Mouse (Mus musculus) adrenal gland, postnatal 25 days (tissue): ENCODE measurements around the gene Nkx2-5. TPM values are rescaled to one million over a fixed set of nuclear protein-coding genes. Genes with fewer than 3 reads are reported as not detected.

Source experiments
- DNase-seq: peaks from one replicate; pipeline ENCODE4 v3.0.0; 2021; ENCODE audit warnings: mixed read lengths
- total RNA-seq: library from RNA; stranded (reverse); gene quantifications from 2 replicates; pipeline ENCODE4 v1.2.3, GENCODE M21; 2021

The Nkx2-5 gene
- total RNA-seq, 1 experiment from 2014 or later, result not detected

DNA sequence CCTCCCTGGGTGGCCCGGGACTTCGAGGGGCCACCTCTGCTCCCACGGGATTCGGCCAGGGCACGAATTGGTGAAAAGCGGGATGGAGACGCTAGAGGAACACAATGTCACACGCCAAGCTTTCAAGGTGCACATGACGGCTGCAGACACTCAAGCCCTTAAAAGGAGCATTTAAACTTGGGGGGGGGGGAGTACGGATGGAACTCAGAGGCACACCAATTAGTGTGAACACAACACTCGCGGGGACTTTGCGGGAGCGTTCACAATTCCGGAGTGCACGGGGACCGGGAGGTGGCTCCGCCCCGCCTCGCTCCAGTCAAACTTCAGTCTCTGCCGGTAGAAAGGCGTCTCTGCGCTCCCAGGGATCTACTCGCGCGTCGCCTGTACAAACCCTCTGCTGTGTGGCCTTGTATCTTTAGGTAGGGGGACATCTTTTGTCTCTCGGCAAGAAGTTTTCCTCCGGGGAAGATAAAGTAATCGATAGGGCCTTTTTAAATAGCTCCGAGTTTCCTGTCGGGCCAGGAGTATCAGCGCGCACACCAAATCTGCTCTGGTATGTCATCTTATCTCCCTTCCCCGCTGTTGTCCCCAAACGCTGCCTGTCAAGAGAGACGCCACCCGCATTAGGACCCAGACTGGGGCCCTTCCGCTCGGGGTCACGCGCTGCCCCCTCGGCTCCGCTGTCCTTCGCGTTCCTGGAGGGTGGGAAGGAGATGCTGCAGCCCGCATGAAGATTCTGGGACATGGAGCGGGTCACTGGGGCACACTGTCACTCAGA lies 5.7 kb upstream of the Nkx2-5 start:
- DNase-seq, result no peak

DNA sequence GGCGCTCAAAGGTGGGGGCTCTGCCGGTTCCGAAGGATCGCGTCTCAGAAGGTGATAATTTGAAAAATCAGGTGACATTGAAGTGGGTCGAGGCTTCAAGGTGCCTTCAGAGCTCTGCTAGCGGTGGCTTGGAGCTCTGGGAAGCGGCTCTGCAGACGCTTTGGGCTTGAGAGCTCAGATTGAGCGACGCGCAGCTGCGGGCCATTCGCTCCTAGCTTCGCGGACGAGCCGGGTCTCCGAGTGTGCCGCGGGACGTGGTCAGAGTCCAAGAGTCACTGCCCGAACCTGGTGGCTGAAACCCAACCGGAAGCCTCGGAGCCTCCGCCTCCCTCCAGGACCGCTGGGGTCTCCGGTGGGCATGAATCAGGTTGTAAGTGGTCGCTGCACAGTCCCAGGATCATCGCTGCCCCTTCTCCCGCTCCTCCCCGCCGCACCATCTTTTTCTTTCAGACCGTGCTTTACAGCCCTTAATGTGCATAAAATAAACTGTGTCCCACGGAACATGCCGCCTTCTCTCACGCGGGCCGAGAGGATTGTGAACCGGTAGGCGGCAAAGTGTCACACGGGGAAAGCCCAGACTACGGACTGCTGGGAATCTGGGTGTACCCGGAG lies 5.0 kb upstream of the Nkx2-5 start:
- DNase-seq, result no peak

DNA sequence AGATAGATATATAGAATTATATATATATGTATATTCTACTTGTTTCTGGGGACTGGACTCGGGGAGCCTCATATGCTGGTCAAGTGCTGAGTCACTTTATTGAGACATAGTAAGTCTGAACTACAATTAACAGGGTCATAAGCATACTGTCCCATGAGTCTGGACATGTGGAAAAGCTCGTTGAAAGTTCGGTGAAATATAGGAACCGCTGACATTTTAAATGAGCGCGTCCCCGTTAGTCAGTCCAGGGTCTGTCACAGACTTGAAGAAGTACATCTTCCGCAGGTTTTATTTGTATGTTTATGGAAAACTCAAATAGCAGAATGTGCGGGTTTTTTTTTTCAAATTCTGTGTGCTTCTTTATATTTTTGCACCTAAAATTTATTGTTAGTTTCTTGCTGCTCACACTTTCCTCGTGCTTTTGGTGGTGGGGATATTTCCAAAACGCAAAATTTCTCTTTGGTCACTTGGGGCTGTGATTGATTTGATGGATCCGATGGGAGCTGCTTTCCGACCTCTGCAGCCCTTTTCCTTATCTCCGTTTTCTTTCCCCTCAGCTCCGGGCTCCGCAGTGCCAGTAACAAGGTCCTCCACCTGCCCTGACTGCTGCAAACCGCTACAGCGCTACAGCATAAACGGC lies 4.4 kb upstream of the Nkx2-5 start:
- DNase-seq, result no peak

DNA sequence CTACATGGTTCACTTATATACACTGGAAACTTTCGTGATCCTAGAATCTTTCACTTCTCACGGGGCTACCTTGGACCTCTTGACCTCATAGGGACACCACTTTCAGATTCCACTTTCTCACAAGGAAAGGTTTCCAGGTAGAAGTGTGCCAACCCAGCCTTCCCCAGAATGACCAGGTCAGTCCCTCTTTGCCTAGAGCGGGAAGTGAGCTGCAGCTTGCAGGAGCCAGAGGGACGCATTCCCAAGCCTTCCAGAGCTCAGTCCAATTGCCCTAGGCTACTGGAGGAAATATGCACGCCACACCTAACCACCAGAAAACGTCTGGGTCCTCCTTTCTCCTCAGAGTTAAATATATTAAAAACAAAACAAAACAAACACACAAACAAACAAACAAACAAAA lies 3.4 kb upstream of the Nkx2-5 start:
- DNase-seq, result no peak

DNA sequence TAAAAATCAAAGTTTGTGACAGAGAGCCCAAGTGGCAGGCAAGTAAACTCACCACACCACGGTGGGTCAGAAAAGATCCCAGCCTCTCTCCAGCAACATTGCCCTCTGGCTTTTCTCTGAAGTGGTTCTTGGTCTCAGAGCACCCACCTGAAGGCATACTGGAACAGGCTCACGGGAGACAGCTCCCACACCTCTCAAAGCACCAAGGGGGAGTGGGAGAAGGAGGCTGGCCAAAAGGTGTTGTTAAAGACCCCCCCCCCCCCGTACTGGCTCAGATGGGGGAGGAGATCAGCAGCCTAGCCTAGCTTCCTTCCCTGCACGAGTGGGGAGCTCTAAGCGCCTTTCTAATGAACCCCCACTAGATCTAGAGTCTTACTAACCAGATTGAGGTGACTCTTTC lies 3.0 kb upstream of the Nkx2-5 start:
- DNase-seq, result no peak

DNA sequence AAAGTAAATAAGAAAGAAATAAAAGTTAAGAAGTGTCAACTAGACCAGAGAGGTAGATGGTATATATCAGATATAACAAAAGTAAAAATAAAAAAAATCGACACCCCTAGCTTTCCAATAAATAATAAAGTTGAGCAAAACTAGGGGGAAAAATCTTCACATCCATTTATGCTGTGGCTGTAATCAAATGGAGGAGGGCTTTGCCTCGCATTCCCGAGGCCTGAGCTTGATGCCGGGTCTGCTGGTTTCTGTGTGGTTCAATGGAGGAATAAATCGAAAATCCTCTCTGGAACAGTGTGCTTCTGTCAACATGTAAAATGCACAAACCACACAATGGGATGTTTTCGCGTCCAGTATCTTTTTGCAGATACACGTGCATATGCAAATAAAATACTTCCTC lies 1.6 kb upstream of the Nkx2-5 start:
- DNase-seq, result no peak

DNA sequence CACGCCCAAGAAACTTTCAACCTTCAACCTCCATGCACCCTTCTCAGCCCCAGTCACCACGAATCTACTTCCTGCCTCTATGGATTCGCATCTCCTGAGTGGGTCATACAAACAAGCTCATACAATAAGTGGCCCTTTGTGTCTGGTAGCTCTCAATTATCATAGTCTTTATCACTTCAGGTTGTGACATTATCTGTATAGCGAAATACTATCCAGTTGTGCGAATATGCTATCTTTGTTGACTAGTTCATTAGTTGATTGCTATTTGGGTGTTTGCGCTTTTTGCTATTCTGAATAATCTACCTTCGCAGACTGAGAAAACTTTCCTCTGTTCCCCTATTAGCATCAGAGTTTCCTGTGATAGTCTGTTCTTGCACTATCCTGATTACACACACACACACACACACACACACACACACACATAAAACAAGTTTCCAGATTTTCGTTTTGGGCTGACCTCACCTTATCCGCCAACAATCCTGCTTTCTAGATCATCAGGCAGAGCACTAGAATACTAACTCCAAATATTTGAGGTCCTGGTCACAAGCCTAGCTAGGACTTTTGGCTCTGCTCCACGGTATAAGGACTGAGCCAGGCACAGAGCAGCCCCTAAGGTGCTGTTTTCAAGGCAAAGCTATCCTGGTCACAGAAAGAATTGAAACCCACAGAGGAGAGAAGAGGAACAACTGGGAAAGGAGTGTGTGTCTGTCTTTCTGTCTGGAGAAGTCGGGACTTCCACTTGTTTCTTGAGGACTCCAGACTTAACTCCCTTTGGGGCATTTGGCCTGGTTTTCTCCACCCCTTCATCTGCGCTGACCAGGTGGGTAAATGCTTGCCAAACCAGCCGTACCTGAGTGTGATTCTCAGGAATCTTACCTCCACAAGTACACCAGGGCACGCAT lies 591 bp upstream of the Nkx2-5 start:
- no peak for DNase-seq

DNA sequence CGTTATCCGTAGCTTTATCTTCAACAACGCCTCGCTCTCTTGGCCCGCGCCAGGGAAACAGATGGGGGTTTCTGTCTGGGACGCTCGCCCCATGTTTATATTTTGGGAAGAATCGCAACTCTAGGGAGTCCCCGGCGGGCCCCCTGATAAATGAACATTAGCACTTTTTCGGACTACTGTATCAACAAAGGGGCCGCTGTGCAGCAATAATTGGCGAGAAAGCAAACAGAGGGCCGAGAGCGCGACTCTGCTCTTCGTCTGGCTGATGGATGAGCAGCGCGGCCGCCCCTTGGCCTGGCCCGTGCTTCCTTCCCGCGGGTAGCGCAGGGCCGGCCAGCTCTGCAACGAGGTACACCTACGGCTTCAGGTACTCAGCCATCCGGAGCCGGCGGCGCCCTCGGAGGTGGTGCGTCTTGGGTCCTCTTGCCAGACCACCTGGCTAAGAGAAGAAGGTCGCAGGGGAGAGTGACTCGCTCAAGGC lies 398 bp downstream of the Nkx2-5 start:
- DNase-seq, result no peak

DNA sequence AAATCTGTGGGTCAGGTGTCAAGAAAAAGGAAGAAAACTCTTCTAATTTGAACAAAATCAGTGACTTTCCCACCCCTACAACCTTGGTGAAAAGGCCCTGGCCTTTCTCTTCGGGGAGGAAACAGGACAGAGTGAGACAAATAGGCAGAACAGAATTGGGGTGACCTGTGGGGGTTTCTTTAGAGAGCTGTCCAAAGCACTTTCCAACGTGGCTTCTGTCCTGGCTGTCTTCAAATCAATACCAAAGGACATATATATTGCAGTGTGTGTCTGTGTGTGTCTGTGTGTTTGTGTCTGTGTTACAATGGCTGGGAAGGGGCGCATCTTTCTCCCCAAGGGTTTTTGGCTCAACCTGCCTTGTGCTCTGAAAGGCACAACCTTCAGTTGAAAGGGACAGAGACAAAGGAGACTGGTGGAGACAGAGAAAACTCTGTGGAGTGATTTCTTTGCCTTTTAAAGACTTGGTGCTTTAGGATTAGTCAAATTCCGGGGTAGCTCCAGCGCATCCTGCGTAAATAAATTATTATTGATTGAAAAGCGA lies 1.0 kb downstream of the Nkx2-5 start:
- DNase-seq, result no peak

DNA sequence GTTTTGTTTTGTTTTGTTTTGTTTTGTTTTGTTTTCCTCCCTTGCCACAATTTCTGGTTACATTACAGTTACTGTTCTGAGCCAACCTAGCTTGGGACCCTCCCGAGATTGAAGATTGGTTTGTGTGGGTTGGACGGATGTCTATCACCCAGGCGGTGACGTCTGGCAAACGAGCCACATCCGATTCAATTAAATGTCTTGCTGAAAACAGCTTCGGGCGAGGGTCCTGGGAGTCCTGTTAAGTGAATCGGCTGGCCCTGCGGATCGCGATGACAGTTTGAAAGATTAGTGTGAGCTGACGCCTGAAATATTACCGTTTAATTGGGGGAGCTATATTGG lies 1.6 kb downstream of the Nkx2-5 start:
- DNase-seq, result no peak

DNA sequence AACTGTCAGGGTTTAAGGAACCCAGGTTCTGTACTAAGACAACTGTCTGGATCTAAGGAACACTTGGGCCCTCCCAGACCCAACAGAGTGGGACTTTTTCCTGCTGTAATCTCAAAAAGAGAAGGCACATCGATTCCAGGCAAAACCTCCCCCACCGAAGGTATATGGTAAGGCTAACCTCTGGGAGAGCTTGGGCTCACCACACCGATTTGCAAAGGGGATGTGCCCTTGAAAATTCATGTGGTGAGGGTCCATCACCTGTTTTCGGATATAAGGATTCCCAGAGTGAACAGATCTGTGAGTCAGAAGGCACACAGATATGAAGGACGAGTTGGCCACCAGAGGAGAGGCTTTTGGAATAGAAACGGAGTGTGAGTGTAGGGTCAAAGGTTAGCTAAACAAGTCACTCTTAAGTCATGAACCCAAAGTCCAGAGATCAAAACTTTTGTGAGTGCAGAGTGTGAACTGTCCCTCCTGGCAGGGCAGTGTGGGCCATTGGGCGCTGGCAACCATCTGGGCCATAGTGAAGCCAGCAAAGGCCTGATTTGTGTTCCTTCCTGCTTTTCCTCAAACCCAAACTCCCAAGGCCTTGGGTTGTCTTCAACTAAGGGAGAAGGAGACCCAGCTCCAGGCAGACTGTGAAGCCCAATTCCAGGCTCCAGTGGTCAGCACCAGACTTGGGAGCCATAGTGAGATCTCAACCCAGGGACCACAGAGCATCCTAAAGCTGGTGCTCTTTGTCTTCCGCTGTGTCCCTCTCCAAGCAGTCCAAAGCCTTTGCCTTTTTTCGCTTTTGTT lies 2.2 kb downstream of the Nkx2-5 start:
- no peak for DNase-seq

DNA sequence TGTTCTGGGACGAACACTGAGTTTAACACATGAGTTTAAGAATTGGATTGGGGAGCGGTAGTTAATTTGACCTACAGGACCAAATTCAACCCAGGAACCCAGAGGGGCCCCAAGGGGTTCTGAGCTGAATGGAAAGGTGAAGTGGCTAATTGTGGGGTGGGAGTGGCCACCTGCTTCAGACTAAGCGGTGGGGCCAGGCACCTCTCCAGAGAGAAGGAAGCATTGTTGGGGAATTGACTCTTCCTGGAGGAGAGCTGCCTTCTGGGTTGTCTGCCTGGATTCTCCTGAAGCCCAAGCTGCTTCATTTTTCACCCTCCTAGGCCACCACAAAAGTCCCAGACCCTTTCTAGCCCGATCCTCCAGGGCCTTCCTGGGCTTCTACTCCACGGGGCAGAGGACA lies 2.8 kb downstream of the Nkx2-5 start:
- DNase-seq, result no peak

DNA sequence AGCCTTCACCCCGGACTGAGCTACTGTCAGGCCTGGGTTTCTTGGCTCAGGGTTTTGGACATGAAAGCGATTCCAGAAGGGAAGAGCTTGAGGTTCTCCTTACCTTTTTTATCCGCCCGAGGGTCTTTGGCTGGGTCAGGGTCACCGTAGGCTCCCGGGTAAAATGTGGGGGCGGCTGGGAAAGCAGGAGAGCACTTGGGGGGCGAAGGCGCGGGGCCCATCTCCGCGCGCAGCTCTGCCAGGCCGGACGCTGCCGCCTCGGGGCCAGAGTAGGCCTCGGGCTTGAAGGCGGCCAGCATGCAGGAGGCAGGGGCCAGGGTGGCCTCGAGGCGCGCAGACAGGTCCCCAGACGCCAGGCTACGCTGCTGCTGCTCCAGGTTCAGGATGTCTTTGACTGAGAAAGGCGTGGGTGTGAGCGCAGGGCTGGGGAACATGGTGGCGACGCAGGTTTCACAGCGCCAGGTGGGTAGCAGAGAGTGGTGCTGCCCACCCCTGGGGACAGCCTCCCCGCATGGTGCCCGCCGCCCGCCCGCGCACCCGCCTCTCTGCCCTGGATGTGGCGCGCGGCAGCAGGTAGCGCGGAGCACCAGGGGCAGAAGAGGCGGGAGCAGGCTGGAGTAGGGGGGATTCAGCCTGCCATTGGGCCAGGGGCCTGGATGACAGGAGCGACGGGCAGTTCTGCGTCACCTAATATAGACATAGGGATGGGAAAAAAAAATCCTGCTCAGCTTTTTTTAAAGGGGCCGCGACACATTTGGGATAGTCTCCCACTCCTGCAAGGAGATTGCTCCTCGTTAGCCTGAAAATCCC lies 3.7 kb downstream of the Nkx2-5 start:
- no peak for DNase-seq

DNA sequence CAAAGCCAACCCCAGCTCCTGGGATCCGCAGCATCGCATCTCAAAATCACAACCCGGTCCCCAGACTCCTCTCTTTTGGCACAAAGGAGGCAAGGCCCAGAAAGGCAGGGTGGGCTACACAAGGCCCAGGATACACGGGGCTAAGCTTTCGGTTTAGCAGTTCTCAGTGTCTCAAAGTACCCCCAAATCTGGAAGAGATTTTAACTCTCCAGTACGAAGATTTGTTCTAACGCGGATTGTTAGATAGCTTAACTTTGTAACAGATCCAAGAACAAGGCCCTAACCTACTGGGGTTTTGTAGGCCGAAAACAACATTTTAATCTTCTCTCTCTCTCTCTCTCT lies 4.4 kb downstream of the Nkx2-5 start:
- DNase-seq, result no peak

DNA sequence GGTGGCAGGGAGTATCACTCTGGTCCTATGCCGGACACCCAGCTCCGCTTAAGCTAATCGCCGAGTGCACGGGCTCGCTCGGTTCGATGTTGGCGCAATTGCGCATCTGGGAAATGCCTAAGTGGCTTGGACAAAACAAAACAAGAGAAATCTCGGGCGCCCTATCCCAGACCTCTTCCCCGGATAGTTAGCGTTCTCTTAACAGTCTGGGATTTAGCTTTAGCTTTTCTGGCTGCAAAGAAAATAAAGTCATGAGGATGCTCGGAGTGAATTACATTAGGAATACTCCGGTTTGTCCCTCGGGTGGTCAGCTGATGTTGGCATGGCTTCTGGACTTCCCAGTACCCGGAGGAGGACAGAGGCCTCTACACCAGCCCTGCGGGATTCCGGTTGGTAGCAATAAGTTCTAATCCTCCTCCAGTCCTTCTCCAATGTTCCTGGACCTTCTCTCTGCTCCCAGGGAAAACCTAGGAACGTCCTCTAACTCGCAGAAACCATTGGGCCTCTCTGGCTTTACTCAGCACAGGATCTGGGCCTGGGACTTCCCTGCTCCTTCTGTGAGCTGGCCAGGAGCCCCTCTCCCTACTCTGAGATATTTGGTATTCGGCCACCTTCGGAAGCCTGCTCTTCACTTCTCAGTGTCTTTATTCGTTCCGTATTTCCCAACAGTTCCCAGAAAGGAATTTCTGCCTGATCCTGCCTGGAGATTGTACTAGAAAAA lies 4.9 kb downstream of the Nkx2-5 start:
- no peak for DNase-seq

DNA sequence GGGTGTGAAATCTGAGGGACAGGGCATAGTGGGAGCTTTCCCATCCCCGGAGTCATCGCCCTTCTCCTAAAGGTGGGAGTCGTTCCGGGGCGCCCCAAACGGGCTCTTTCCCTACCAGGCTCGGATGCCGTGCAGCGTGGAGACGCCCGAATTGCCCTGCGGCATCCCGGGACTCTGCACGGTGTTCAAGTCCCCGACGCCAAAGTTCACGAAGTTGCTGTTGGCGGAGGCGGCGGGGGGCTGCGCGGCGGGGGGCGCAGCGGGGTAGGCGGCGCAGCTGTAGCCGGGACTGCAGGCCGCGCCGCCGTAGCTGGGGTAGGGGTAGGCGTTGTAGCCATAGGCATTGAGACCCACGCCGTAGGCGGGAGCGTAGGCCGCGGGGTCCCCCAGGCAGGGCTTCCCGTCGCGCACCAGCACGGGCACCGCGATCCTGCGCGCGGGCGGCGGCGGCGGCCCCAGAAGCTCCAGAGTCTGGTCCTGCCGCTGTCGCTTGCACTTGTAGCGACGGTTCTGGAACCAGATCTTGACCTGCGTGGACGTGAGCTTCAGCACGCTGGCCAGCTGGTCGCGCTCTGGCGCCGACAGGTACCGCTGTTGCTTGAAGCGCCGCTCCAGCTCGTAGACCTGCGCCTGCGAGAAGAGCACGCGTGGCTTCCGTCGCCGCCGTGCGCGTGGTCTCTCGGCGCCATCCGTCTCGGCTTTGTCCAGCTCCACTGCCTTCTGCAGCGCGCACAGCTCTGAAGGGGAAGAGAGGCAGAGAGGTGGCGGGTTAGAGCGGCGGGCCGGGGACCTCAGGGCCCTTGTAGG lies 5.7 kb downstream of the Nkx2-5 start:
- DNase-seq, result no peak

DNA sequence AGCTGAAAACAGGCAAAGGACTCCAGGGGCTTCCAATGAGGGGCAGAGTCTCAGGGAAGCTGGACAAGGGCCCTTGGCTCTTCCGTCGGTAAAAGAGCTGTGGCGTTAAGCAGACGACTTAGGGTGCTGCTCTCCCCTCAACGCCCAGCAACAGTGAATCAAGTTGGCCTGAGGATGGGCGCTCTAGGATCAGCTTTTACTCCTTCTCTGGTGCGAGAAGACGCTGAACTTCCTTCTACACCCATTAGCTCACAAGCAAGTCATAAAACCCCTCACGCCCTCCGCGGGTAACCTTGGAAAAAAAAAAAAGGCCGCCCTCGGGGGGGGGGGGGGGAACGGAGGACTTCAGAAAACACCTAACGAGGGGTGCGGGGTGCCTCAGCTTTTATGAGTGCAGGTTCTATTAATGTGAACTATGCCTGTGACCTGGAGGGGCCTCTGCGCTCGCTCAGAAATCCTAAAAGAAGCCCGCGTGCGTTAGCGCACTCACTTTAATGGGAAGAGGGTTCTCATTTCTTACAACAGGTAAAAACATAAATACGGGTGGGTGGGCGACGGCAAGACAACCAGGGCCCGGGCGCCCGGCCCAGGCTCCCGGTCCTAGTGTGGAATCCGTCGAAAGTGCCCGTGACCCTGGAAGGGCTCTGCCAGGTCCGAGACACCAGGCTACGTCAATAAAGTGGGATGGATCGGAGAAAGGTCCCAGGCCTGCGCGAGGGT lies 6.5 kb downstream of the Nkx2-5 start:
- no peak for DNase-seq

DNA sequence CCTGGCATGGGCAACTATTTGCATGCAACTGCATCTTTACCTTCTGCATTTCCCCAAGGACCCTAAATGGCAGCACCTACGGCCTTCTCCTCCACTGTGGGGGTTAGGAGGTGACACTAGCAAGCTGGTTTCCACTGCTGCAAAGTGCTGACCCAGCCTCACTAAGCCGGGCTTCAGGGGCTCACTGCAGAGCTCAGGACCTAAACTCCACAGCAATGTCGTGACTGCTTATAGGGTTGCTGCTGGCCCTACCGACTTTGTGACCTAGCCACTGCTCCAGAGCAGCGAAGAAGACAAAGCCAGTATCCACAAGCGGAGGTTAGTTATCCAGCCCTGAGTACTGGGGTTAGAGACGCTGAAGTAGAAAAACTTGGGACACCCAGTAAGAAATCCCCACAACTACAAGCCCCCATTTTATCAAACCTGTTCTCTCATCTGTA lies 7.2 kb downstream of the Nkx2-5 start:
- DNase-seq, result no peak
